Mouse (Mus musculus) left cerebral cortex, adult 8-10 months (tissue): ENCODE measurements at regions not wholly inside any gene's neighbourhood (a gene's known extent, or its start where the extent isn't known, plus 50 kb on each side); places are given as distances from the start of the nearest gene placed in this dataset.
"Not testable (repeated sequence)": the region's sequence is repeated elsewhere in the genome, so short reads cannot be mapped to it uniquely, and the experiment has no call there.

ENCODE experiments used
- DNase-seq, 2 experiments: peaks; one replicate each; pipeline ENCODE4 v3.0.0; 2022; ENCODE audit warnings: low spot score in 2 of 2

DNA sequence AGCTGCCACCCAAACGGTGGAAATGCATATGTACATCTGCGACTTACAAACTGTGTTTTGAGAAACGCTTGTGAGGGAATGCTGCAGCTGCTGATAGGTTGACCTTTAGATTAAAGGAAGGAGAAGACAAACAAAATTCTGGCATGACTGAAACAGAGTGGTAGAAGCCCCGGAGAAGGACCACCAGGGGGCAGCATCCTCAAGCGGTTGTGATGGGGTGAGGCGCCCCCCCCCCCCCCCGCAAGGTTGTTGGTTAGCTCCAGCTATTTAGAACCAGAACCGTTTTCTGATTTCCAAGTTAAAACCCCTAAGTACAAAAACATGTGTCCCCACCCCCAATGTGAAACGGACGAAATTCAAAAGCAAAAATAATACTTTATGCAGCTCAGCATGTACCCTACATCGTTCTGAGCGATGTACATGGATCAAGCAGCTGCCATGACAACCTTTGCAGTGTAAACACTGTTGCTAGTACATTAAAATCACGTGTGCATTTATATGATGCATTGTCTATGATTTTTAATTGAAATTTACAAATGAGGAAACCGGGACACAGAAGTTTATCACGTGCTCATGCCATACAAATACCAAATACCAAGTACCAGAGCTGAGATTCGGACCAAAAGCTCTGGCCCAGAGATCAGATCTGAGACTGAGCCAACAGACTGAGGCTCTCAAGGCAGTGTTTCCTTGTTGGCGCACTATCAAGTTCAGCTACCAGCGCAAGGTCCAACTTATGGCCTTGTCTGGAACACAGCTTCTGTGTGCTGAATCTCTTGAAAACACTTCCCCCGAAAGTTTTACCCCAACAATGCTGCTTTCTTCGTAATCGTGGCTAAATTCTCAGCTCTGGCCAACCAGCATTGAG lies 100.0 kb upstream of the Ifngr1 start:
- DNase-seq, result peak in 1 of 2 experiments; percentile 9

DNA sequence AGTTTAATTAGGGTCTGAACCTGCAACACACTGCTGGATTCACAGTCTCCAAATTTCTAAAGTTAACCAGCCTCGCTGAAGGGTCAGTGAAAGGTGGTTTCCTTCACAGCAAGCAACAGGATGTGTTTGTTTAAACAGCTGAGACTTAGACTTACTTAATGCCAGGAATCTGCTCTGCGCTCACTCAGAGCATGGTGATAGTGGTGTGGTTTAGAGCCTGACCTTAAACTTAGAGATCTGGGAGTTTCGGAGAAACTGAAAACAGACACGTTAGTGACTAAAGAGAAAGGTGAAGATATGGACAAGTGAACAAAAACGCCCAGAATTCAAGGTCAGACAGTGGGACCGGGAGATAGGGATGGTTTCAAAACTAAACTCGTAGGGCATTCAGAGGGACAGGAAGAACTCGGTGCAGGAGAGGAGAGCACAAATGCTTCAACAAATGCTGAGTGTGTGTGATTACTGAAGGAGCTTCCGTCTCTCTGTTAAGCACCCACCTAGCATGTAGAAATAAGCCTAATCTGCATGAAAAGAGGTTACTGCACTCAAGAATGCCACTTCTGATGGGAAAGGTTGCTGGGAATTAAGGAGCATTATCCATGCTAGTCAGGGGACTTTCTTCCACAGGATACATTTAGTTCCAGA lies 97.2 kb upstream of the Ifngr1 start:
- no peak for DNase-seq

- no peak for DNase-seq
Observed at GRCm38 (mm10) chr10:19498112-19498511, 93.6 kb upstream of the Ifngr1 start.

- DNase-seq, result no peak
Observed at GRCm38 (mm10) chr10:19502874-19503273, 88.9 kb upstream of the Ifngr1 start.

- no peak for DNase-seq
Observed at GRCm38 (mm10) chr10:19503846-19504765, 87.6 kb upstream of the Ifngr1 start.

DNA sequence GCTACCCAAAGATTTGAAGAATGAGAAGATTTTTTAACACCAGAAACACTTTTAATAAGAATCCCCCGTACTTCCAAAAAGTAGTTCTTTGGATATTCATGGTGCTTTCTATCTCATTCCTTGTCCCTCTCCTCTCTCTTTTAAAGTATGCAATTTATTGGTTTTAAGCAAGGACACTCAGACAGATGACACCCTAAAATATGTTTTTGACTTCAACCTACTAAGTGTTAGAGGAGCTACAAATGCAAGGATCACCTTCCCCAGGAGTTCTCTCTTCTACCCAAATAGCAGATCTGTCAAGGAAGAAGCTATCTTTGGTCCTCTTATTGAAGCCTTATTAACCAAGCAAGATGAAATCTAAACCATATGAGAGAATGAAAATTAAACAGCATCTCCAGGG lies 86.6 kb upstream of the Ifngr1 start:
- no peak for DNase-seq

DNA sequence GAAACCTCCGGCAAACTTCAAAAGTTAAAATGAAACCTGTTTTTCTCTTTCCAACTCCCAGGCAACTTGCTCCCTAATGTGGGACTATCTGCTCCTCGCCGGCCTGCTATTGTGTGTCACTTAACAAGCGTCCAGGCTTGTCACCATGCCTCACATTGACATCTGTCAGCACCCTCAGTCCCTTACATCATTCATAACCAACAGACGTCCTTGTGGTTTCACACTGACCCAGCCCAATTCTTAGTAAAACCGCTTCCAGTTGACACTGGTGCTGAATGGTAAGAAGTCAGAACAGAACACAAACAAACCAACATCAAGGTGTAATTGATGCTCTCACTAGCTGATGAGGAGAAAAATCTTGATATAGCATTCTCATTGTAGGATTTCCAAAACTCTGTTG lies 85.8 kb upstream of the Ifngr1 start:
- DNase-seq, result no peak

GRCm38 (mm10) chr10:19506434-19506833 lies 85.3 kb upstream of the Ifngr1 start:
- DNase-seq, result no peak

DNA sequence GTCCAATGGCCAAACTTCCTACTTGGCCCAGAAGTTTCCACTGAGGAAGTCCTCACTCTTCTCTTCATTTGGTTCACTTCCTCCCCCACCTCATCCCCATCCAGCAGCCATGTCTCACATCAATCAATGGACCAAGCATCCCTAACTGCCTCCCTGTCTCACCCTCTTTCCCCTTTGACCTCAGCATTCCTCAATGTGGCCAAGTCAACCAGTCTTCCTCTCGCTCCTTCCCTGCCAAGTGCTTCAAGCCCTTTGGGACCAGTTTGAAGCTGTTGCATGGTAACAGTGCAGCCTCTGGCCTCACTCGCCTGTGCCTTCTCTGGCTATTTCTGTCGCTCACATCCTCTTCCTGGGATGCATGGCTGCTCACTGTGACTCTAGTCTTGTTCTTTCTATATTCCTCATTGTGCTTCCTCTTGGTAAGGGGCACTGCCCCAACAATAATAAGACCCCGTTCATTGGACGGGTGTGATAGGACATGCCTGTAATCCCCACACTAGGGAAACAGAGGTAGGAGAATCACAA lies 83.5 kb upstream of the Ifngr1 start:
- DNase-seq, result no peak

GRCm38 (mm10) chr10:19510047-19510446 lies 81.7 kb upstream of the Ifngr1 start:
- DNase-seq, result no peak

DNA sequence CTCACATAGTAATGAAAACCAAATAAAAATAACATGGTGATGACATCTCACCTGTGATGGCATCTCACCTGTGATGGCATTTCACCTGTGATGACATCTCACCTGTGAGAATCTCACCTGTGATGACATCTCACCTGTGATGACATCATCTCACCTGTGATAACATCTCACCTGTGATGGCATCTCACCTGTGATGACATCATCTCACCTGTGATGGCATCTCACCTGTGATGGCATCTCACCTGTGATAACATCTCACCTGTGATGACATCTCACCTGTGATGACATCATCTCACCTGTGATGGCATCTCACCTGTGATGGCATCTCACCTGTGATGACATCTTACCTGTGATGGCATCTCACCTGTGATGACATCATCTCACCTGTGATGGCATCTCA lies 77.4 kb upstream of the Ifngr1 start:
- DNase-seq, result not testable (repeated sequence)

DNA sequence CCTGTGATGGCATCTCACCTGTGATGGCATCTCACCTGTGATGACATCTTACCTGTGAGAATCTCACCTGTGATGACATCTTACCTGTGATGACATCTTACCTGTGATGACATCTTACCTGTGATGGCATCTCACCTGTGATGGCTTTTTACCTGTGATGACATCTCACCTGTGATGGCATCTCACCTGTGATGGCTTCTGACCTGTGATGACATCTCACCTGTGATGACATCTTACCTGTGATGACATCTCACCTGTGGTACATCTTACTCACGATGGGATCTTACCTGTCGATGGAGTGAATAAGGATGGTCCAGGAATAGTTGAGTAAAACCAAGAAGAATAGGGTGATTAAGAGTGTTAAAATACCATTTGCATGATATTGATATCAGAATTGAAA lies 76.9 kb upstream of the Ifngr1 start:
- DNase-seq, result no peak

- no peak for DNase-seq
Observed at GRCm38 (mm10) chr10:19516011-19516410, 75.7 kb upstream of the Ifngr1 start.

- DNase-seq, result no peak
Observed at GRCm38 (mm10) chr10:19517093-19517492, 74.7 kb upstream of the Ifngr1 start.

GRCm38 (mm10) chr10:19518763-19519162 lies 73.0 kb upstream of the Ifngr1 start:
- no peak for DNase-seq

DNA sequence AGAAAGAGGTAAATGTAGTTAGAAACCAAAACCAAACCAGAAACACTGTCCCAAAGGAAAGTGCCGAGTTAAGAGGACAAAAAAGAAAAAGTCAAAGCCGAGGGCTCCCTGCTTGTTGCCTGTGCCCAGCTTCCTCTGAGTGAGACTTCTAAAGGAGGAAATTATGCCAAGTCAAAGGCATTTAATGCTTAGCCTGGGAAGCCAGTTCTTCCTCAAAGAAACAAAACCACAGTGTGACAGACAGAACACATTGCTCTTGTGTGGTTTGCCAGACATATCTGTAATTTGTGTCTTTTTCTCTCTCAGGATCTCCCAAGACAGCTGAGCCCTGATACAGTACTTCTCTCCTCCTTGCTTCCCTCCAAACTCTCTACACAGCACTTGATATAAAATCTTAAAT lies 69.6 kb upstream of the Ifngr1 start:
- DNase-seq, result no peak

GRCm38 (mm10) chr10:19525939-19526338 lies 65.8 kb upstream of the Ifngr1 start:
- no peak for DNase-seq

DNA sequence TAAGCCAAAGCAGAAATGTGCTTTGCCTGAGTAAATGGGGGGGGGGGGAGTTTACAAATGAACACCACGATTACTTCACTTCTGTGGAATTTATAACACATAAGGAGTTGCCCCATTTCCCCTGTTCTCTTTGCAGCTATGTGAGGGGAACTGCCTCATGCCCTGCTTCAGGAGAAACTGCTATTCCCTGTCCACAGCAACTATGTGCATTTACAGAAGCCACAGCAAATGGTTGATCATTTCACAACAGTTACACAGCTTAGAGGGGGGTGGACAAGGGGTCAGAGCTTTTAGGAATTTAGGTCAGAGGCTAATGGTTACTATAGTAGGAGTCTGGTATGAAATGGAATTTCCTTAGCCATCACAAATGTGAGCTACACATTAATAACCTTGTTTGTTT lies 65.4 kb upstream of the Ifngr1 start:
- DNase-seq, result no peak

DNA sequence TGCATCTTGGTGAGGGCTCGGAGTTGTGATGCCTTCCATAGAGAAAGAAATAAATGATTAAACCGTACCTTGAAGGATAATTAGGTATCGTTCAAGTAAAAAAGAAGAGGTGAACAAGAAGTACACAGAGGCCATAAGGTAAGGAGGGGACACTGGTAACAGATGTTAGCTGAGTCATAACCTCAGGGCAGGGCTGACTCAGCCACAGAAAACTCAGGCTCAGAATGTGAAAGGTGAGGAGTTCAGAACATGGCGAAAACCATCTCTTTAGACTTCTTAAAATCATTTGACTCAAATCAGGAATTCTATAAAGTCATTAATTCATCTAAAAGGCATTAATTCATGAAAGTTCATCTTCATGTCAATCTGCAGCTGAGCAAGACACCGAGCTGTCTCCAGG lies 62.1 kb upstream of the Ifngr1 start:
- DNase-seq, result no peak

- no peak for DNase-seq
Observed at GRCm38 (mm10) chr10:19530056-19530455, 61.7 kb upstream of the Ifngr1 start.

DNA sequence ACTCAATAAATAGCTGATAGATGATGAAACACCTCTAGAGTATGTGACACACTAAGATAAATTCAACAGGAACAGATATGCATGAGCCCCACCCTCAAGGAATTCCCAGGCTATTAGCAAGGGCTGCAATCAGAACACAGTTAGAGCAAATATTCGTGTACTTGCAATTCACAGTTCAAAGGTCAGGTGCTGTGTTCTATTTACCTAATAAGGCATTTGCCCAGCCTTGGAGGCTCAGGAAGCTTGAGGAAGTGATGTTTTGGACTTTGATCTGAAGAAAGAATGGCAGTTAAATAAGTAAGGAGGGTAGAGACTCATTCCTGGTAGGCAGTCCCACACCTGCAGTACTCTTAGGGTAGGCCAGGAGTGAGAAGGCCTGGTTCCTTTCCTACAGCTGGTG lies 60.3 kb upstream of the Ifngr1 start:
- no peak for DNase-seq

DNA sequence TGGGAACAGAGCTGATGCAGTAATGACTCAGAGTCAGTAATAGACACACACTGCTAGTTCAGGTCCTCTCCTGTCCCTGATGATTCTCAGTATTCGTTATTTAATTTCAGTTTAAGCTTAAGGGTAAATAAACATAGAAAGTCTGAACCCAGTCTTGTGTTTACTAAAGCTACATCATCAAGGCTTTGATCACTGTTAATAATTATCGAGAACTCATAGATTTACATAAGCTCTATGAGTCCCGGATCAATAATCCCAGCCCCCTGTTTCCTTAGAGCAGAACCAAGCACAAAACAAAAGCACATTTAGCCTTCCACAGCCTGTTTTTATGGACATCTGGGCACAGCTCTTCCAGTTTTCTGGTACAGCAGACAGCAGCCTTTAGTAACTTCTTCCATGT lies 59.0 kb upstream of the Ifngr1 start:
- no peak for DNase-seq
